Mouse (Mus musculus) cerebellum, postnatal 14 days (tissue): ENCODE measurements at regions not wholly inside any gene's neighbourhood (a gene's known extent, or its start where the extent isn't known, plus 50 kb on each side); places are given as distances from the start of the nearest gene placed in this dataset.

ENCODE experiments used
- DNase-seq, 2 experiments: peaks; one replicate each; pipeline ENCODE4 v3.0.0; 2021; ENCODE audit warnings: mixed read lengths in 2 of 2

DNA sequence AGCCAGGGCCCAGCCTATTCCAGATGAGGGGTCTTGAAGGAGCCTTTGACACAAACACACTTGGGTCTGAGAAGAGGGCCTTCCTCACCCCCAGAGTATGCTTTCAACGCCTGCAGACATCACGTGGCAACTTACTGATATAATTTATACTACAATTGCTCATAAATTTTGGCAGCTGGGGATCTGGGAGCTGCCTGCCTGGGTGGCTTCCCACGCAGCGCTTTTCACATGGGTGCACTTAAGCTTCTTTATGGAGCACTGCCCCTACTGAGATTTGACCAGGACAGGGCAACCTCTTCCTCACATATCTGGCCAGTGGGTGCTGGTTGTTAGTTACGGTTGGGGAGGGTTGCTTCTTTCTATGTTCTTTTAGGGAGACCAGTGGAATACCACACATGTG lies 61.6 kb downstream of the Spesp1 start:
- no peak for DNase-seq

DNA sequence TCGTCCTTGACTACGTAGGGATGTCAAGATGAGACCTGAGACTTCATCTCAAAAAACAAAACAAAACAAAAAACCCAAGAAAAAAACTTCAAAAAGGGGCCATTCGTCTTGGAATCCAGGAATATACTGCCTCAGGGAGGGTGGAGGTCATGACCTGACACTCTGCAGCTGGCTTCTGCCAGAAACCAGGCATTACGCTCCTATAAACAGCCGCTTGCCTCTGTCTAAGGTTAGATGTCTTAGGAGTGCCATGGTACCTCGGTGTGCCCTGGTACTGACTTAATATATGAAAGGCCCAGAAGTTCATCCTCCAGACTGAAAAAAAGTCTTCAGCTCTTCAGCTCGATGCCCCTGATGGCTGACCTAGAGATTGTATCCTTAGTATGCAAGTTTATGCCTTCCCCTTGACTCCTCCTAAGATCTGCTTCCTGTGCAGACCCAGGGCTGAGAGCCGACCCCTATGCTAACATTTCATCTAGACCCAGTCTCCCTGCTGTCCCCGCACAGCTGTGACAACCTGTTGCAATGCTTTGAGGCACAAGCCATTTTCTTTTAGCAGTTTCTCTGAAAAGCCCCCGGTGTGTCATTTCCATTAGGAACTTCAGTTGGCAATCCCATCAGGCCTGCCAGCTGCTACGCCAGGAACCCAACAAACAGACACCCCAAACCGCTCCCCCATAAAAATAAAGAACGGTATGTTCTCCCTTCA lies 66.7 kb downstream of the Spesp1 start:
- no peak for DNase-seq

DNA sequence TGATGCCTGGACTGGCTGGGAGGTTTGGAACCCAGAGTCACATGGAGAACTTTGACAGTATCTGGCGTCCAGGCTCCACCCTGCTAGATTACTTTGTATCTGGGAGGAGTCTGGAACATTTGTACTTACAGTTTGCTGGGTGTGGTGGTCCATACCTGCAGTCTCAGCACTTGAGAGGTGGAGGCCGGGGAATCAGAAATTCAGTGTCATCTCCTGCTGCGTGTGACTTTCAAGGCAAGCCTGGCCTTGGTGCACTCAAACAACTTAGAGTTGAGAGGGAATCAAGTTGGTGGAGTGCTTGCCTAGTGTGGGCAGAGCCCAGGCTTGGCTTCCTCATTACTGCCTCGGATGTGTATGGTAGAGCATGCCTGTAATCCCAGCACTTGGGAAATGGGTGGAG lies 67.5 kb downstream of the Spesp1 start:
- no peak for DNase-seq

DNA sequence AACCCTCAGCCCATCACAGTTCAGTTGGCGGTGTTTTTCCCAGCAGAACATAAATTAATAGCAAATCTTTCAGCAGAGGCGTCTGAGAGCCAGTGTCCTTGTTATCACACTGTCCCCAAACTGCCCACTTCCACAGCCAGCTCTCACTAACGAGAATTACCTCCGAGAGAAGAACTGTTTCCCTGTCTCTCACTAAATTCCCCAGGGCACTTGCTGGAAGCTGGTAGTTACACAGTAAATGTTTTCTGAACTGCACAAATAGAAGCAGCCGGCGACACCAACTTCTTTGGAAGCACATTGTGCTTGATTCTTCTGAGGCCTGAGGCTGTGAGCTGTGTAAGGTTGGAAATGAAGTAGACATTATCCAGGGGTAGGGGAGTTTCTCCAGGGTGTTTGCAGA lies 69.4 kb downstream of the Spesp1 start:
- DNase-seq: no peak

DNA sequence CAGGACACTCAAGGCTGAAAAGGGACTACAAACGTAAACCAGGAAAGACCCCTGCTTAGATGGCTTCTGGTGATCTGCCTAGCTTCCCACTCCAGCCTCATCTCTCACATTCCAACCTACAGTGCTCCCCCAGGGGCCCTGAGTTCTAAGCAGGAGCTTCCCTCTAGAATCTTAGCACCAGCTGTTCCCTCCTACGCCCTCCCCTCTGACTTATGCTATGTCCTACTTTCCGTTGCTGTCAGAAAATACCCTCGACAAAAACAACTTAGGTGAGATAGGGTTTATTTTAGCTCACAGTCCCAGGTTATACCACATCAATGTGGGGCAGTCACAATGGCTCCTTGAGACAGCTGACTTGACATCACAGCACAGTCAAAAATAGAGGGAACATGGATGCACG lies 71.2 kb downstream of the Spesp1 start:
- DNase-seq: no peak

DNA sequence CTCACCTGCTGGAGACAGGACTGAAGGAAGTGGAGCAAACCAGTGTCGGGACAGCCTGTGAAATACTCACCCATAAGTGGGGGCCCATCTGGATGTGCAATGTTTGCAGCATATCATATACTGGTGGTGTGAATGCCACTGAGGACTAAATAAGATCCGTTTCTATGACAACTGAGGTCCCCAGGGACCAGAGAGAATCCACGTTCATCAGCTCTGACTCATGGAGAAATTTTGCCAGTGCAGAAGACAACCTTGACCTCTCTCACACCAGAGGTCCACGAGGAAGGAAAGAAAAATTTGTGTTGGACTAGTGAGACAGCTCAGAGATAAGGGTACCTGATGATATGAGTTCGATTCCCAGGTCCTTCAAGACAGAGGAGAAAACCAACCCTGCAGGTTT lies 73.6 kb downstream of the Spesp1 start:
- no peak for DNase-seq

DNA sequence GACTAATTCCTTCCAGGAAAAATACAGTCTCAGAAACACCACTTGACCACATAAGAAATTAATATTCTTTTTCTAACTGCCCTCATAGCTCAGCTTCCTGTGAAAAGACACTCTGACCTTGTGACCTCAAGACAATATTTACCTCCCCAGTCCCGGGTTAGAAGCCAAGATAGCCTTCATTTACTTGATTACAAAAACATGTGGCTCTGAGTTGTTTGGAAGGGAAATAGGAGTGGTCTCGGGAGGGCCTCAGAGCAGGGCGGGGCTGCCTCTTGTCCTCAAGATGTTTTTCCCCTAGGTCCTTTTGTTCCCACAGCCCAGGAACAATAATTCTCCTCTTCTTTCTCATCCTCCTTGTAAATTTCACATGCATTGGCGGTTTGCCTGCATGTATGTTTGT lies 76.7 kb downstream of the Spesp1 start:
- no peak for DNase-seq

DNA sequence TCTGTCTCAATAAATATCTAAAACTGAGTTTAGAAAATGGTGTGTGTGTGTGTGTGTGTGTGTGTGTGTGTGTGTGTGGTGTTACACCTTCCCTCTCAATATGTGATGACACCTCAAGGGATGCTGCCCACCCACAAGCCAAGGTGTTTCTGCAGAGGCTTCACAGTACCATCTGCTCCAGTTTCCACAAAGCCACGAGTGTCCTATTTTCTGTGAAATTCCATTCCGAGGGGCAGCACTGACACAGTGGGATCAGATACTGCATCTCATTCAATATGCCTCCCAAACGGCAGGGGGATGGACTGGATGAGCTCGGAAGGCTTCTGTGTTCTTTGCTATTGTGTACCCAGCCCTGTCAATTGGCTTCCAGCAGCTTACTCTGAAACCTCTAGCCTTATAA lies 78.5 kb downstream of the Spesp1 start:
- DNase-seq: peak; percentile 57

DNA sequence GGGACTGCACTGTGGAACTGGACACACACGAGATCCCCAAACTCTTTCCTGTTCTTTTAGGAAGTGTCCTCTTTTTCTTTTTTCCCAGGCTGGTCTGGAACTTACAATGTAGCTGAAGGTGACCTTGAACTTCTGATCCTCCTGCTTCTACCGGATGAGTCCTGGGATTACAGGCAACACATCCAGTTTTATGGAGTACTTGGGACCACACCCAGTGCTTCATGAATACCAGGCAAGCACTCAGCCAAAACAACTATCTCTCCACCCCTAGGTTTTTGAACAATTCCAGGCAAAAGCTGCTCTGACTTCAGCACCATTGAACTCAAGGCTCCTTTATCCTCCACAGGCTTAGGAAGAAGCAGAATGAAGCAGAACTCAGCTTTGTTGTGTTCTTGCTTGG lies 79.7 kb downstream of the Spesp1 start:
- DNase-seq: no peak

DNA sequence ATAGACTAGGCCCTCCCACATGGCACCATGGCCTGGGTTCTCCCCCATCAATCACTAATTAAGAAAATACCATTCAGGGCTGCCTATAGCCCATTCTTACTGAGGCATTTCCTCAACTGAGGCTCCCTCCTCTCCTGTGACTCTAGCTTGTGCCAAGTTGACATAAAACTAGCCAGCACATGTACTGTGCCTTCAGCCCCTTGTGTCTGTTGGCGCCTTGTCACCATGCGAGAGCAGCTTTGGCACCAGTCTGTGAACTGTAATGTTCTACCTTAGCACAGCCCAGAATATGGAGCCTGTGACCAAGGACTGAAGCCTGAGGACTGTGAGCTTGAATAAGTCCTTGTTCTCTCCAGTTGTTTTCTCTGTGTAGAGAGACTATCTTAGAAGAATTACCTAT lies 75.0 kb upstream of the Glce start:
- DNase-seq: peak in 1 of 2 experiments; percentile 32

DNA sequence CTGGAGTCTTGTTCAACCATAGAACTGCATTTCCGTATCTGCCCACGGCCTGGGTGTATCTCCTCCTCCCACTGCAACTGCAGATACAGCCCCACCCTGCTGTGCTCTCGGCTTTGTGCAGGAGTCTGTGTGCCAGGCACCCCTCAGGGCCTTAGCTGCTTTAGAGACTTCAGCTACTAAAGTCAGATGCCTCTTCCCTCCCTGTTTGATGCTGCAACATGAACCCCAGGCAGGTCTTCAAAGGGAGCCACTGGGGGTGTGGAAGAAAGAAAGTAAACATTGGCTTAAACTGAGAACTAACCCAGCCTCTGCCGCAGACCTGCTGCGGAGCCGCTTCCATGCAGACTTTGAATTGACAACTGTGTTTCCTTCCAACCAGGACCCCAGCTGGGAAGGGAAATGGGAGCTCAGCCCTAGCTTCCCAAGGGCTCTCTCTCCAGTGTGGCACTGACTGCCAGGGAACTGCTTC lies 70.0 kb upstream of the Glce start:
- DNase-seq: peak; percentile 34 to 48

DNA sequence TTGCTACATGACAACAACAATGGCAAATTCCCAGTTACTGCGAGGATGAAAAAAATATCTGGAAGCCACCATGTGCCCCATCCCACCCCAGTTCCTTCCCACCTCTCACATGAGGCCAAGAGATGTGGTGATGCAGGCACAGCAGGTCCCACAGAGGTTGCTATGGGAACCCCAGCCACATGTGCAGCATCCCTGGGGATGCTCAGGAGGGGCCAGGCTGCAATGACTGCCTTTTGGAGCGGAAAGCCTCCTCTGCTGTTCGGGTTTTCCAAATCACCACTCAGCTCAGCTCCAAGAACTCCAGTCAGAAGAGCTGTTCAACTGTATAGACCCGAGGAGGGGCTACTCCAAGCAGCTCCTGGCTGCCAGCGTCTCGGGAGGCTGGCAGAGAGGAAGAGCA lies 68.0 kb upstream of the Glce start:
- DNase-seq: peak; percentile 39 to 49

DNA sequence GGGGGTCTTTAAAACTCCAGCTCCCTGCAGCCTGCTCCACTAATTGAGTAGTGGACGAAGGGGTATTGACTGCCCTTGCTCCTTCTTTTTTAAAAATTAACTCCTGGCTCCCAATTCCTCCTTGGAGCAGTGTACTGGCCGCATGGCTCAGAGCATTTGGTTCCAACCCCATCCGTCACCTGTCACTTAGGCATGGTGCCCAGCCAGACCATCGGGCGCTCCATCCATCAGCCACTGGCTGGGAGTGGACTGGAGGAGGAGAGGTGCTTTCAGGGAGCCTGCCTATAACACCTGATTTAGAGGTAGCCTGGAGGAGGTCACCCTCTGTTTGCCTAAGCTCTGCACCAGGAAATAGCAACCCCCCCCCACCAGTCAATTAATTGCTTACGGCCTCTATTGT lies 66.4 kb upstream of the Glce start:
- DNase-seq: peak; percentile 96 to 97

DNA sequence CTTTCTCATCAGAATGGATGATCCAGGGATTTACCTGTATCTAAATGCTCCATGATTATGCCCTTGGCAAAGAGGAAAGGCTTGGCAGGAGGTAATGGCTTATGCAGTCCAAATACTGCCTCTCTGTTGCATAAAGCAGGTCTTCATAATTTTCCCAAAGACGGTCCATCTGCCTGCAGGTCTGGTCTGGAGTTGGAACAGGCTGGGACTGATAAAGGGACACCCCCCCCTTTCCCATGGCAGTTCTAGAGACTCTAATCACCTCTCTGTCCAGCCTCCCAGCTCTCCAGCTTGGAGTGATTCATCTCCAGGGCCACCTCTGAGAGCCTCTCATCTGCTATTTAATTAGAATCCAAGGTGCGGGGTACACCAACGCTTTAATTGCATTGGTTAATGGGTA lies 65.9 kb upstream of the Glce start:
- peak; percentile 77 to 87 for DNase-seq

DNA sequence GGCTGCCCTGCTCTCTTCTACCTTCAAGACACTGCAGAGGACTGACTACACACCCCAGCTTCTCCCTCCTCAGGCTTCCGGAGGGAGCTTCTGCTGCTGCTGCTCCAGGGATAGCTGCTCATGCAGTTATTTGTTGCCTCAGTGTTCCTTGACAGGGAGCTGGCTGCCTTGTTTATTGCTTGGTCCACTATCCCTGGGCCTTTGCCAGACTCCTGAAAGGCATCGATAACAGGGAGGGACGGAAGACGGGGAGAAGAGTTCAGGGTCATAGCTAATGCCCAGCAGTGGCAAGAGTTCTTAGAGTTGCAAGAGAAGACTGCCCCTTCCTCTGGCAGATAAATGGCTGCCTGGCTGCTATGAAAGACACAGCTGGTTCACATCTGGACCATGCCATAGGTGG lies 64.4 kb upstream of the Glce start:
- DNase-seq: peak; percentile 48 to 49

DNA sequence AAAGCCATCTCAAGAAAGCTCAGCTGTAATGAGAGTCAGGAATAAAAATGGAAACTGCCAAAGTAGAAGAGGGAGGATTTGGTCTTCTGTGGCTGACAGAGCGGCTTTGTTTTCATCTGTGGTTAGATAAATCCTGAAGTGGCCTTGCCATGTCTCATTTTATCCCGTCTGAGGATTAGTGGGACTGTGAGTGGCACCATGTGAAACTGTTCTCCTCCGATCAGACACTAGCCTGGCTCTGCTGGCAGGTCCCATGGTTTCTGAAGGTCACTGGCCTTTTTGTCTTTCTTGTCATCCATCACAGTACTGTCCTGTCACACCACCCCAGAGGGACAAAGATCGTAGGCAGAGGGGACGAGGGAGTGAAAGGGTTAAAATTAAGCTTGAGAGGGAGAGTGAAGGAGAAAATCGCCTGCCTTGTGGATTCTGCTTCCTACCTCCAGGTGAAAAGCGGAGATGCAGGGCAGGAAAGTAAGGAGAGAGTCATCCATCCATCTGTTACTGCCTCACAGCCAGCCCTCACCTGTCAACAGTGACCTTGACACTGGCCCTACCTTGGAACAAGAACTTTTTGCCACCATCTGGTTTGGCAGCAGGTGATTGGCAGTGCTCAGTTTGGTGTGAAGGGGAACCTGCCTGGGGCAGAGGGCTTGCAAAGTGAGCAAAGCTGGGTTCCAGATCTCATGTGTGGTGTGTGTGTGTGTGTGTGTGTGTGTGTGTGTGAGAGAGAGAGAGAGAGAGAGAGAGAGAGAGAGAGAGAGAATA lies 63.2 kb upstream of the Glce start:
- DNase-seq: peak; percentile 63 to 80

DNA sequence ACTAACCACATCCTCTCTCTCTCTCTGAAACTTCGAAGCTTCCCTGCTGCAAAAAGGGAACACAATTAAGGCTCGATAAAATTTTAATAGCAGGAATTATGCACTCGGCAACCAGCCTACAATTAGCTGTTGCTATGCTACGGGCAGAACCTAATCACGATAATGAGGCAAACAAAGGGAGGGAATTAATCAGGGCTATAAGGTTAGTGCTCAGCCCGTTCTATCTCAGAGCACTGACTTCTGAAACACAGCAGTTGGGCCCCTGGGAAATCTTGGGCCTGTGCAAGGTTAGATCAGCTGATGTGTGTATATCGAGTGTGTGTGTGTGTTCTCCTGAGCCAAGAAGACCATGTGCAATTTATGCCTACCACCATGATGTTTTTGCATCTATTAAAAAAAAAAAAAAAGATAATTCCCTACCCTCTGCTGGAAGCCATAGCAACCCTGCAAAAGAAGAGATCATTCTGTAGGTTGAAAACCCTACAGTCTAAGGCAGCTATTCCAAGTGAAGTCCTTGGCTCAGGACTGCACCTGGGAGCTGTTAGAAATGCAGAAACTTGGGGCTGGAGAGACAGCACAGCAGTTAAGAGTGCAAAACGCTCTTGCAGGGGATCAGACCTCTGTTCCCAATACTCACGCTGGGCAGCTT lies 58.9 kb upstream of the Glce start:
- no peak for DNase-seq

DNA sequence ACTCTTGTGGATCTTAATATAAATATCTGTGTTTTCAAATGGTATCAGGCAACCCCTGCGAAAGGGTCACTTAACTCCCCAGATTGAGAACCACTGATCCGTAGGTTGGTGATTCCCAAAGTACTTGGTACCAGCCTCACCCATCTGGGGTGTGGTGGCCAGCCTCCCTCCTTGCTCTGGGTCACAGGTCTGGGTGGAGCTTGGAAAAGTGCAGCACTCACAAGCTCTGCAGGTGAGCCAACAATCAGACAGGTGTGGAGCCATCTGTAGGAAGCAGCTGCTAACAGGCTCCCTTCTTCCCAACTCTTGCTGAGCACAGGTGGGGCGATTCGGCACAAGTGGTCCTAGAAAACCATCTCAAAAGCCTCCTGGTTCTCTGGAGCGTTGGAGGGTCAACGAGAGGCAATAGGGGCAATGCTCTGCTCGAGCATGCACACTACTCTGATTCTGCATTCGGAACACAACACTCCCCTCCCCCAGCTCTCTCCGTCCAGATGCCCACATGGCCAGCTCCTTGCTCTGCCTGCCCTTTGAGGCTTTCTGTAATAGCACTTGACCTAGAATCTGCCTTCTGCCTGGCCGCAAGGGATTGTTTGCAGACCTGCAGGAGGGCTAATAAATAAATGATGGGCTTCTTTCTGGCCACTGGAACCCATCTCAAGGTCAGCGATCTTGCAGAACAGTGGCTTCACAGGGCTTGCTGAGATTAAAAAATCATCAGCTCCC lies 58.2 kb upstream of the Glce start:
- no peak for DNase-seq

DNA sequence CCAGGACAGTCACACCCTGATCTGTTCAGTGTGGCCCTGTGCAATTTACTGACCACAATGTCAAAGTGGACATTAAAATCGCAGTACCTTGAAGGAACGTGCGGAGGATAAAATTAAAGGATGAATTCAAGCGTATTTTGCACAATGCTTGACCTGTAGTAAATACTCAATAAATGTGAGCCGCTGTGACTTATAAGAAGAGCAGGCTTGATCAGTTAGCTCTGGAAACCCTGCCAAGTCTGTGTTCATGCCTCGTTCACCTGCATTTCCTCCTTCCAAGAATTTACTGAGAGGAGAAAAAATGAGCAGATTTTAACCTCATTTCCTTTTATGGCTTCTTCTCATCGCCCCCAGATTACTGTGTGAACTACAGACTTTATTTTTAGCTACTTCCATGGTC lies 52.2 kb upstream of the Glce start:
- peak in 1 of 2 experiments; percentile 47 for DNase-seq
